Mouse (Mus musculus): Measurements from ENCODE around the gene Rassf6. TPM values are rescaled to one million over a fixed set of nuclear protein-coding genes. Genes with fewer than 3 reads are reported as not detected.

The Rassf6 gene
- total and polyA plus RNA-seq, 3 experiments = 0.27 TPM; not detected in 2

GRCm38 (mm10) chr5:90677560-90677959 lies 37.1 kb upstream of the Rassf6 start:
- WGBS = 52% methylated on average over 2 of the region's 2 CpGs
- H3K36me3 ChIP-seq (ENCODE audit: control insufficient read depth, insufficient read depth, low read length) = no peaks in the 10 kb centered on the region
- H3K4me3 ChIP-seq = no peak overlapping the region
- H3K27ac ChIP-seq = no peak overlapping the region
- H3K9ac ChIP-seq (ENCODE audit: low read depth, low read length) = no peak overlapping the region
- H3K4me1 ChIP-seq (ENCODE audit: control insufficient read depth, insufficient read depth, low read length) = no peaks in the 10 kb centered on the region; the same call in 1 of the 2 replicates
- no peaks in the 10 kb centered on the region for H3K27me3 ChIP-seq (ENCODE audit: control insufficient read depth, insufficient read depth, low read length)
- TF ChIP-seq EP300 (IDR thresholded peaks at IDR 0.05; ENCODE audit: insufficient read depth, low read depth, low read length) (no peak), CTCF (IDR thresholded peaks at IDR 0.05) (no peak), POLR2A (IDR thresholded peaks at IDR 0.05; ENCODE audit: insufficient read depth, low read depth, low read length) (no peak)
- intact Hi-C loops (cut with DNase I) = no loop called here
- DNase-seq = no peak
- no peaks in the 10 kb centered on the region for H3K79me2 ChIP-seq (replicated peaks; ENCODE audit: control insufficient read depth, insufficient read depth, low read length)

GRCm38 (mm10) chr5:90661852-90662251 lies 21.4 kb upstream of the Rassf6 start:
- no peak for TF ChIP-seq POLR2A (IDR thresholded peaks at IDR 0.05; ENCODE audit: insufficient read depth, low read depth, low read length)
- no peaks in the 10 kb centered on the region for H3K36me3 ChIP-seq (ENCODE audit: control insufficient read depth, insufficient read depth, low read length)
- no peak overlapping the region for H3K27ac ChIP-seq
- H3K4me3 ChIP-seq = no peak overlapping the region
- no peak overlapping the region for H3K9ac ChIP-seq (ENCODE audit: low read depth, low read length)
- 53% methylated on average over 8 of the region's 8 CpGs for WGBS
- intact Hi-C loops (cut with DNase I) = loop anchor here (2.0 to 5.0 kb wide), 4 partner anchors 125 to 645 kb away; partner anchors contain the start of gene Cxcl3
- no peaks in the 10 kb centered on the region for H3K4me1 ChIP-seq (ENCODE audit: control insufficient read depth, insufficient read depth, low read length)
- no peaks in the 10 kb centered on the region for H3K79me2 ChIP-seq (replicated peaks; ENCODE audit: control insufficient read depth, insufficient read depth, low read length)
- no peak for DNase-seq
- no peaks in the 10 kb centered on the region for H3K27me3 ChIP-seq (ENCODE audit: control insufficient read depth, insufficient read depth, low read length)

GRCm38 (mm10) chr5:90661436-90661835 lies 21.0 kb upstream of the Rassf6 start:
- H3K36me3 ChIP-seq (ENCODE audit: control insufficient read depth, insufficient read depth, low read length) = no peaks in the 10 kb centered on the region
- DNase-seq = peak; percentile 15 to 33
- H3K27ac ChIP-seq = no peak overlapping the region
- TF ChIP-seq CTCF (IDR thresholded peaks at IDR 0.05) (peak; percentile 96; the same call in 1 of the 2 replicates), EP300 (IDR thresholded peaks at IDR 0.05; ENCODE audit: insufficient read depth, low read depth, low read length) (no peak)
- H3K79me2 ChIP-seq (replicated peaks; ENCODE audit: control insufficient read depth, insufficient read depth, low read length) = no peaks in the 10 kb centered on the region
- intact Hi-C loops (cut with DNase I) = loop anchor here (2.0 to 5.0 kb wide), 4 partner anchors 126 to 646 kb away; partner anchors contain the start of gene Cxcl3
- H3K4me3 ChIP-seq = no peak overlapping the region
- no peaks in the 10 kb centered on the region for H3K27me3 ChIP-seq (ENCODE audit: control insufficient read depth, insufficient read depth, low read length)
- 12% methylated on average over 9 of the region's 9 CpGs for WGBS
- no peak overlapping the region for H3K9ac ChIP-seq (ENCODE audit: low read depth, low read length)
- no peaks in the 10 kb centered on the region for H3K4me1 ChIP-seq (ENCODE audit: control insufficient read depth, insufficient read depth, low read length)

- no peaks in the 10 kb centered on the region for H3K79me2 ChIP-seq (replicated peaks; ENCODE audit: control insufficient read depth, insufficient read depth, low read length)
- WGBS = 55% methylated on average over 5 of the region's 5 CpGs
- no peaks in the 10 kb centered on the region for H3K27me3 ChIP-seq (ENCODE audit: control insufficient read depth, insufficient read depth, low read length)
- no peak overlapping the region for H3K9ac ChIP-seq (ENCODE audit: low read depth, low read length)
- intact Hi-C loops (cut with DNase I) = loop anchor here (2.0 to 5.0 kb wide), 4 partner anchors 127 to 647 kb away; partner anchors contain the start of gene Cxcl3
- no peaks in the 10 kb centered on the region for H3K36me3 ChIP-seq (ENCODE audit: control insufficient read depth, insufficient read depth, low read length)
- H3K4me1 ChIP-seq (ENCODE audit: control insufficient read depth, insufficient read depth, low read length) = no peaks in the 10 kb centered on the region
- no peak overlapping the region for H3K27ac ChIP-seq
- DNase-seq = no peak
- no peak overlapping the region for H3K4me3 ChIP-seq
- TF ChIP-seq POLR2A (IDR thresholded peaks at IDR 0.05; ENCODE audit: insufficient read depth, low read depth, low read length) (no peak), CTCF (IDR thresholded peaks at IDR 0.05) (no peak), EP300 (IDR thresholded peaks at IDR 0.05; ENCODE audit: insufficient read depth, low read depth, low read length) (no peak)
Measured at GRCm38 (mm10) chr5:90660411-90660810, 20.0 kb upstream of the Rassf6 start.

- Histone ChIP-seq H3K4me1 (ENCODE audit: control insufficient read depth, insufficient read depth, low read length) (no peaks in the 10 kb centered on the region), H3K79me2 (replicated peaks; ENCODE audit: control insufficient read depth, insufficient read depth, low read length) (no peaks in the 10 kb centered on the region), H3K9ac (ENCODE audit: low read depth, low read length) (no peak overlapping the region), H3K27ac (no peak overlapping the region), H3K27me3 (ENCODE audit: control insufficient read depth, insufficient read depth, low read length) (peaks cover 2% of the 10 kb centered on the region; the same call in 1 of the 2 replicates), H3K36me3 (ENCODE audit: control insufficient read depth, insufficient read depth, low read length) (no peaks in the 10 kb centered on the region), H3K4me3 (no peak overlapping the region)
- no peak for DNase-seq
- 91% methylated on average over 6 of the region's 6 CpGs for WGBS
- intact Hi-C loops (cut with DNase I) = loop anchor here (10.0 kb wide), 1 partner anchor 452 kb away; no protein-coding TSS in a partner anchor
- TF ChIP-seq POLR2A (IDR thresholded peaks at IDR 0.05; ENCODE audit: insufficient read depth, low read depth, low read length) = no peak
Measured at GRCm38 (mm10) chr5:90656681-90657080, 16.2 kb upstream of the Rassf6 start.

- no peak for DNase-seq
- 50% methylated on average over 13 of the region's 13 CpGs for WGBS
- Histone ChIP-seq H3K27me3 (ENCODE audit: control insufficient read depth, insufficient read depth, low read length) (peaks cover 2% of the 10 kb centered on the region; the same call in 1 of the 2 replicates), H3K79me2 (replicated peaks; ENCODE audit: control insufficient read depth, insufficient read depth, low read length) (no peaks in the 10 kb centered on the region), H3K36me3 (ENCODE audit: control insufficient read depth, insufficient read depth, low read length) (no peaks in the 10 kb centered on the region), H3K27ac (no peak overlapping the region), H3K4me3 (no peak overlapping the region), H3K4me1 (ENCODE audit: control insufficient read depth, insufficient read depth, low read length) (no peaks in the 10 kb centered on the region), H3K9ac (ENCODE audit: low read depth, low read length) (no peak overlapping the region)
- intact Hi-C loops (cut with DNase I) = loop anchor here (10.0 kb wide), 1 partner anchor 451 kb away; no protein-coding TSS in a partner anchor
- TF ChIP-seq EP300 (IDR thresholded peaks at IDR 0.05; ENCODE audit: insufficient read depth, low read depth, low read length) (no peak), POLR2A (IDR thresholded peaks at IDR 0.05; ENCODE audit: insufficient read depth, low read depth, low read length) (no peak), CTCF (IDR thresholded peaks at IDR 0.05) (no peak)
Measured at GRCm38 (mm10) chr5:90655891-90656290, 15.4 kb upstream of the Rassf6 start.

Measured in heart, adult 2 months (tissue).